19 mouse cellular contexts compared by ENCODE assay signal in genomic region chr10:108652831-108653230, GRCm38 (mm10). TPM values are rescaled to one million over a fixed set of nuclear protein-coding genes. Genes with fewer than 3 reads are reported as not detected.
"Had no signal": no experiment of that assay in that cellular context is flagged by ENCODE, and none has a peak within 500 bp of the region (broad histone marks: within the 10 kb centered on the region; RNA-seq: fewer than 3 reads in every experiment).

No protein-coding gene starts in this region.

- ATAC-seq: liver, embryonic 12.5 days had no signal

- H3K4me2 ChIP-seq: limb, embryonic 15.5 days; liver, embryonic 12.5 days; lung, embryonic 14.5 days; neural tube, embryonic 15.5 days had no signal

- H3K27me3 ChIP-seq: limb, embryonic 15.5 days; liver, embryonic 12.5 days; neural tube, embryonic 15.5 days had no signal

- H3K9me3 ChIP-seq: limb, embryonic 15.5 days; liver, embryonic 12.5 days; midbrain, embryonic 10.5 days; neural tube, embryonic 15.5 days had no signal

- H3K4me1 ChIP-seq: limb, embryonic 15.5 days; liver, embryonic 12.5 days; midbrain, embryonic 10.5 days had no signal

- H3K9ac ChIP-seq: limb, embryonic 15.5 days; liver, embryonic 12.5 days; lung, embryonic 14.5 days; neural tube, embryonic 15.5 days had no signal

- DNase-seq: kidney, adult 11 months; kidney, postnatal 14 days; lung, embryonic 14.5 days; lung, postnatal 10 days; lung, postnatal 4 days; midbrain, embryonic 14.5 days; right cerebral cortex, postnatal 4 days; spleen, adult 18-20 months; thymus, adult 18-20 months; thymus, postnatal 14 days had no signal

- H3K36me3 ChIP-seq: limb, embryonic 15.5 days; liver, embryonic 12.5 days; midbrain, embryonic 10.5 days; neural tube, embryonic 15.5 days had no signal

- H3K4me3 ChIP-seq: limb, embryonic 15.5 days; liver, embryonic 12.5 days; midbrain, embryonic 10.5 days; myocyte; neural tube, embryonic 15.5 days had no signal

- H3K27ac ChIP-seq: limb, embryonic 15.5 days; liver, embryonic 12.5 days; midbrain, embryonic 10.5 days; neural tube, embryonic 15.5 days had no signal

RNA-seq across cellular contexts. Expression of gene Gm5136, which starts 47.1 kb away (rescaled TPM):
- polyA plus RNA-seq: limb, embryonic 11.5 days; limb, embryonic 15.5 days; liver, embryonic 12.5 days; liver, embryonic 16.5 days; lung, embryonic 14.5 days; midbrain, embryonic 10.5 days; myocyte; neural tube, embryonic 11.5 days; stomach, embryonic 14.5 days had no signal
